Mouse (Mus musculus) natural killer cell, adult 2 months (primary cell): Measurements from ENCODE around the gene Mdm2.

Experiments used
- DNase-seq, 2 experiments: peaks; one replicate each; pipeline ENCODE4 v3.0.0; 2022; ENCODE audit warnings: low spot score in 2 of 2

The Mdm2 gene

GRCm38 (mm10) chr10:117656662-117656962 lies 53.9 kb downstream of the Mdm2 start:
- DNase-seq: no peak

- no peak for DNase-seq
Observed at GRCm38 (mm10) chr10:117655908-117656661, 54.5 kb downstream of the Mdm2 start.

- DNase-seq: no peak
Observed at GRCm38 (mm10) chr10:117655460-117655859, 55.1 kb downstream of the Mdm2 start.

GRCm38 (mm10) chr10:117654576-117655123 lies 55.9 kb downstream of the Mdm2 start:
- no peak for DNase-seq

GRCm38 (mm10) chr10:117653779-117654173 lies 56.8 kb downstream of the Mdm2 start:
- DNase-seq: no peak

- no peak for DNase-seq
Observed at GRCm38 (mm10) chr10:117652930-117653778, 57.4 kb downstream of the Mdm2 start.

GRCm38 (mm10) chr10:117652378-117652774 lies 58.2 kb downstream of the Mdm2 start:
- no peak for DNase-seq

GRCm38 (mm10) chr10:117651587-117652377 lies 58.8 kb downstream of the Mdm2 start:
- DNase-seq: no peak

GRCm38 (mm10) chr10:117650725-117651124 lies 59.8 kb downstream of the Mdm2 start:
- DNase-seq: no peak

GRCm38 (mm10) chr10:117650042-117650655 lies 60.4 kb downstream of the Mdm2 start:
- DNase-seq: no peak

- DNase-seq: no peak
Observed at GRCm38 (mm10) chr10:117649292-117650041, 61.1 kb downstream of the Mdm2 start.

GRCm38 (mm10) chr10:117648643-117649042 lies 61.9 kb downstream of the Mdm2 start:
- no peak for DNase-seq

- DNase-seq: no peak
Observed at GRCm38 (mm10) chr10:117647964-117648472, 62.5 kb downstream of the Mdm2 start.

- peak in 1 of 2 experiments; percentile 18 for DNase-seq
Observed at GRCm38 (mm10) chr10:117647158-117647505, 63.4 kb downstream of the Mdm2 start.

GRCm38 (mm10) chr10:117646482-117647157 lies 63.9 kb downstream of the Mdm2 start:
- no peak for DNase-seq

- no peak for DNase-seq
Observed at GRCm38 (mm10) chr10:117645487-117645964, 65.0 kb downstream of the Mdm2 start.

GRCm38 (mm10) chr10:117644828-117645227 lies 65.7 kb downstream of the Mdm2 start:
- DNase-seq: no peak

- no peak for DNase-seq
Observed at GRCm38 (mm10) chr10:117644429-117644748, 66.2 kb downstream of the Mdm2 start.

GRCm38 (mm10) chr10:117643711-117644428 lies 66.7 kb downstream of the Mdm2 start:
- no peak for DNase-seq
